Mouse (Mus musculus): ENCODE results near the gene Ccdc39. TPM values are rescaled to one million over a fixed set of nuclear protein-coding genes. Genes with fewer than 3 reads are reported as not detected.

Ccdc39 gene
- total RNA-seq (2023), result not detected

DNA sequence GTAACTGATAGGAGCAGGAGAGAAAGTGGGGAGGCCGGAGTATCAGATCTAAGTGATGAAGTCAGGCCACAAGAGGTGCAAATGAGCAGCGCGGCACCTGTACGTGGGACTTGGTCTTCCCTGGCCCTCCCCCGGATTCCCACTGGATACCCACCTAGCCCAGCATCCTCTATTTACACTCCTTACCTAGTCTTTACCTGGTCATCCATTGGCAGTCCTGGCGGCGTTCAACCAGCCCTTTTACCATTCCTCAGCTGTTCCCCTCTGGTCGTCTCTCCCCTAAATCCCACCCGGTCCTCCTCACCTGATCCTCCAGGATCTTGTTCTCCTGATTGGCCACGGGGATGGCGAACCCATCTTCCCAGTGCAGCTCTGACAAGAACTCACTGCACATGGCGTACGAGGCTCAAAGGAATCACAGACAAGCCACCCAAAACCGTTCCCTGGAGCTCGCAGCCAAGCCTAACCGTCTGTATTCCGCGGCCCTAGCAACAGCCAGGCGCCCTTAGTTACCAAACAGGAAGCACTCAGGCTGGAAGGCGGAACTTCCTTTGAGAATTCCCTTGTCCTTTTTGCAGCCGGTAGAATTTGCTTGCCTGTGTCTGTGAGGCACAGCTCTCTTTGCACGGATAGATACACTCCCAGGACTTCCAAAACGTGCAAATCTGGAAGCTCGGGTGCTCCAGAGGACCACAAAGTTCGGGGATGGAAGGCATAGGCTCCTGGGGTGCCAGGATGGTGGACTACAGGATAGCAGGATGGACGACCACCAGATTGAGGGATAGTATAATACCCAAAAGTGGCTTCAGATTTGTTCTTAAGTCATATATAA is at the start of gene Ccdc39:
Gene Ccdc39 (minus strand): TSS at position 510 of the 832 bp plus-strand sequence.

GRCm38 (mm10) chr3:33799617-33800512 is 44.2 kb downstream of the Ccdc39 start, which contains the start of gene Ttc14:
Gene Ttc14 (plus strand): TSS chr3:33799832.

Other genes starting within 250 kb of the Ccdc39 start
- 108 TPM for gene Ttc14, start 44.5 kb downstream of the Ccdc39 start, total RNA-seq (2023)
- gene Fxr1, start 175.6 kb upstream of the Ccdc39 start, total RNA-seq (2023), result 114 TPM
- gene Dnajc19, start 237.0 kb upstream of the Ccdc39 start, total RNA-seq (2023), result 42.5 TPM

Data from CD8-positive naive resting alpha-beta T cell, adult 57 days (primary cell).